Mouse (Mus musculus): Measurements from ENCODE around the gene Trim66.

DNA sequence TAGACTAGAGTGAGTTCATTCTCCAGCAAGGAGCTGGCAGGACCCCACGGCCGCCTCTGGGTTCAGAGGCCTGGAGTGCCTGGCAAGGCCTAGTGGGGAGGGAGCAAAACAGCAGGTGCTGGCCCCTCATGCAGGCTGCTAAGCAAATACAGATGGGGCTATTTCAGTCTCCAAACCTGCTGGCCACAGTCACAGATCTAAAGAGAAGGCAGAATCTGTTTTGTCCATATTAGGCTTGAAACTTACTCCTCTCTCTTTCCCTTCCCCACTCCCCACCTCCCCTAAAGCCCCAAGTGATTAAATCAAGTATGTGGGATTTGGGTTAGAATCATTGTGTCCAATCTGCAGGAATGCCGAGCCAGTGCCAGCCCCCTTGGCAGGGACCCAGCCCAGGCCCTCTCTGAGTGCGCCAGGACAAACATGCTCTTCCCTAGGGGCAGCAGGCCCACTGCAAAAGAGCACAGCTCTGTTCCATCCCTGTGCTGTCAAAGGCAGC, 28.6 kb upstream of the Trim66 start:
- no peak for TF ChIP-seq CTCF (IDR thresholded peaks at IDR 0.05; ENCODE audit: low read depth, low read length)
- no peak for TF ChIP-seq GATA2 (IDR thresholded peaks at IDR 0.05; ENCODE audit: borderline replicate concordance, low read depth, low read length)
- TF ChIP-seq POLR2AphosphoS5 (IDR thresholded peaks at IDR 0.05; ENCODE audit: insufficient replicate concordance, low read depth, low read length): no peak
- TF ChIP-seq TAL1 (conservative IDR thresholded peaks at IDR 0.05; ENCODE audit: low read depth, low read length): no peak
- no peak for TF ChIP-seq GATA1 (IDR thresholded peaks at IDR 0.05; ENCODE audit: borderline replicate concordance, low read length)
